Mouse (Mus musculus) ES-E14 (cell line): Measurements from ENCODE around the gene Eif4e1b. TPM values are rescaled to one million over a fixed set of nuclear protein-coding genes. Genes with fewer than 3 reads are reported as not detected.

Source experiments
- DNase-seq: peaks from one replicate; pipeline ENCODE4 v3.0.0-alpha.2; 2013; ENCODE audit warnings: low read depth, low spot score
- H3K27ac ChIP-seq: 2 replicates; pipeline ENCODE4 v1.5.1; 2012; ENCODE audit warnings: low read depth, mild to moderate bottlenecking, low read length, moderate library complexity, mixed read lengths; ENCODE audit not compliant: poor library complexity, insufficient read depth, severe bottlenecking
- H3K36me3 ChIP-seq: 2 replicates; pipeline ENCODE4 v1.6.1; 2012; ENCODE audit warnings: mild to moderate bottlenecking, low read length, moderate library complexity, mixed read lengths; ENCODE audit not compliant: control insufficient read depth, poor library complexity, insufficient read depth, severe bottlenecking
- H3K4me1 ChIP-seq, 2 experiments: fragments of 150-350 bp in 1 of 2; sonication (generic) in 1 of 2; 2 replicates each; pipeline ENCODE4 v1.6.1; 2012; ENCODE audit warnings: low read length in 2 of 2, mild to moderate bottlenecking in 1 of 2, mixed read lengths in 1 of 2; ENCODE audit not compliant: control insufficient read depth in 2 of 2, insufficient read depth in 2 of 2, poor library complexity in 1 of 2
- H3K4me3 ChIP-seq, 2 experiments: fragments of 150-350 bp in 1 of 2; sonication (generic) in 1 of 2; 2 replicates each; pipeline ENCODE4 v1.5.1; 2012; ENCODE audit warnings: low read length in 2 of 2, low read depth in 1 of 2, mild to moderate bottlenecking in 1 of 2, mixed read lengths in 1 of 2; ENCODE audit not compliant: insufficient read depth in 1 of 2, poor library complexity in 1 of 2, severe bottlenecking in 1 of 2
- H3K9ac ChIP-seq: 2 replicates; pipeline ENCODE4 v1.6.1; 2012; ENCODE audit warnings: low read depth, mild to moderate bottlenecking, low read length, mixed read lengths; ENCODE audit not compliant: poor library complexity, insufficient read depth, severe bottlenecking
- H3K9me3 ChIP-seq: fragments of 150-350 bp; sonication (generic); 2 replicates; pipeline ENCODE4 v1.6.1; 2012; ENCODE audit warnings: low read depth, mild to moderate bottlenecking, low read length; ENCODE audit not compliant: control insufficient read depth, insufficient read depth
- CHD2 ChIP-seq: IDR thresholded peaks from 2 replicates; pipeline ENCODE4 v1.6.1; 2014; ENCODE audit warnings: mild to moderate bottlenecking, low read depth, low read length, inconsistent platforms
- HCFC1 ChIP-seq: IDR thresholded peaks from 2 replicates; pipeline ENCODE4 v1.6.1; 2012; ENCODE audit warnings: low read length, inconsistent platforms, borderline replicate concordance; ENCODE audit not compliant: insufficient read depth
- MAFK ChIP-seq: IDR thresholded peaks from 2 replicates; pipeline ENCODE4 v1.6.1; 2014; ENCODE audit warnings: mild to moderate bottlenecking, low read depth, low read length, inconsistent platforms; ENCODE audit not compliant: insufficient read depth
- ZC3H11A ChIP-seq: IDR thresholded peaks from 2 replicates; pipeline ENCODE4 v1.6.1; 2012; ENCODE audit warnings: low read depth, mild to moderate bottlenecking, inconsistent platforms, low read length, borderline replicate concordance
- ZNF384 ChIP-seq: IDR thresholded peaks from 2 replicates; pipeline ENCODE4 v1.6.1; 2012; ENCODE audit warnings: low read depth, low read length, inconsistent platforms
- in situ Hi-C, 2 experiments: fragments of 600-800 bp; cut with MboI; formaldehyde crosslinking; loops; one replicate each; pipeline ENCODE4 v1.15.1; 2025; ENCODE audit warnings: low sequenced_read_pairs in 2 of 2, inconsistent platforms in 1 of 2; ENCODE audit not compliant: unreplicated experiment in 2 of 2
- total RNA-seq: library from RNA; depleted of rRNA; stranded (reverse); fragments of 300-350 nt; gene quantifications from 2 replicates; pipeline ENCODE4 v1.2.3, GENCODE M21; 2012

Eif4e1b gene
- total RNA-seq, 1 experiment: 0.54 TPM

- Histone ChIP-seq H3K27ac (no peak overlapping the region), H3K4me3 (no peak overlapping the region), H3K4me1 (peaks cover 0 to 12% of the 10 kb centered on the region in 2 experiments; a peak in 2 of 4 replicates), H3K36me3 (no peaks in the 10 kb centered on the region), H3K9ac (no peak overlapping the region), H3K9me3 (no peaks in the 10 kb centered on the region)
- no peak for DNase-seq
- in situ Hi-C loops: no loop called here
- no peak for TF ChIP-seq ZNF384
- no peak for TF ChIP-seq CHD2
- TF ChIP-seq MAFK: no peak
- TF ChIP-seq HCFC1: no peak
- no peak for TF ChIP-seq ZC3H11A
Measured at GRCm38 (mm10) chr13:54760906-54761305, 22.9 kb upstream of the Eif4e1b start.

- in situ Hi-C loops: no loop called here
- Histone ChIP-seq H3K27ac (no peak overlapping the region), H3K9ac (peak overlapping the region; percentile 54), H3K4me3 (peak overlapping the region; percentile 77 to 78), H3K9me3 (peaks cover under 1% of the 10 kb centered on the region; the same call in 1 of the 2 replicates), H3K36me3 (no peaks in the 10 kb centered on the region), H3K4me1 (peaks cover 0 to 7% of the 10 kb centered on the region in 2 experiments; a peak in 1 of 4 replicates)
- TF ChIP-seq HCFC1: no peak
- TF ChIP-seq ZC3H11A: no peak
- no peak for TF ChIP-seq CHD2
- TF ChIP-seq ZNF384: no peak
- no peak for TF ChIP-seq MAFK
- no peak for DNase-seq
Measured at GRCm38 (mm10) chr13:54765281-54766191, 18.3 kb upstream of the Eif4e1b start.

- H3K9ac ChIP-seq: peak within 1 kb of the TSS; percentile 54
- H3K27ac ChIP-seq: no peak within 1 kb of the TSS; the same call in 1 of the 2 replicates
- DNase-seq: no peak
Measured at GRCm38 (mm10) chr13:54766192-54766768, 17.5 kb upstream of the Eif4e1b start, which contains the start of gene Sncb. TSS of gene Sncb (minus strand) at chr13:54766595.

GRCm38 (mm10) chr13:54767012-54767411 is 16.8 kb upstream of the Eif4e1b start:
- Histone ChIP-seq H3K9me3 (peaks cover 4% of the 10 kb centered on the region; the same call in 1 of the 2 replicates), H3K27ac (no peak overlapping the region; the same call in 1 of the 2 replicates), H3K9ac (no peak overlapping the region), H3K4me1 (peaks cover 0 to 7% of the 10 kb centered on the region in 2 experiments; a peak in 1 of 4 replicates), H3K4me3 (no peak overlapping the region), H3K36me3 (no peaks in the 10 kb centered on the region)
- no peak for DNase-seq
- TF ChIP-seq MAFK (no peak), ZNF384 (no peak), ZC3H11A (no peak), CHD2 (no peak), HCFC1 (no peak)
- in situ Hi-C loops: no loop called here

More at GRCm38 (mm10) chr13:54766192-54766768, 17.5 kb upstream of the Eif4e1b start, which contains the start of gene Sncb:
- Histone ChIP-seq H3K4me1 (peaks cover 0 to 7% of the 10 kb centered on the region in 2 experiments; a peak in 1 of 4 replicates), H3K4me3 (peak within 1 kb of the TSS; percentile 77 to 78), H3K36me3 (no peaks in the 10 kb centered on the region), H3K9me3 (peaks cover 4% of the 10 kb centered on the region; the same call in 1 of the 2 replicates)
- TF ChIP-seq HCFC1: 0 out of 2 replicates have a peak, but pooled peaks have one; percentile 19
- no peak for TF ChIP-seq CHD2
- in situ Hi-C loops: no loop called here
